Mouse (Mus musculus): ENCODE measurements at regions not wholly inside any gene's neighbourhood (a gene's known extent, or its start where the extent isn't known, plus 50 kb on each side); places are given as distances from the start of the nearest gene placed in this dataset.

GRCm38 (mm10) chr9:46503321-46504132, 183.7 kb upstream of the 4931429L15Rik start:
- no peak for TF ChIP-seq CTCF (conservative IDR thresholded peaks at IDR 0.05; ENCODE audit: low read length)
- TF ChIP-seq NANOG (IDR thresholded peaks at IDR 0.05; ENCODE audit: borderline replicate concordance, low read length): no peak
- TF ChIP-seq POU5F1 (IDR thresholded peaks at IDR 0.05; ENCODE audit: borderline replicate concordance, low read length): no peak
